Mouse (Mus musculus): ENCODE data around the gene Wdr95.

DNA sequence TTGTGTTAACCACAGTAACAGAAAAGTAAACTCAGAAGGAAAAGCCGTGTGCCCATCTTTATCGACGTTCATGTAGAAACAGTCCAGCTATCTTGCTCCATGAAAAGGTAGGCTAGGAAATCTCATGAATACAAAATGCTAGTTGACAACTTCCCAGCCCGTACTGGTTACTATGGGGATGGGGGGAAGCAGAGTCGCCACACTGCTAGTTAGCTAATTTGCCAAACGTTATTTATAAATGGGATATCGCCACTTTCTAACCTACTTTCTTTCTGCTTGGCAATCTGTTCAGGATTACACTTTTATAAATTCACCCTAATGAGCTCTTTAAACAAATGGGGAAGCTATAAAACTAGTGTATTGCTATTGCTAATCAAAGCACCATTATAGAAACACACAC lies 46.6 kb upstream of the Wdr95 start:
- TF ChIP-seq CTCF (IDR thresholded peaks at IDR 0.05) (no peak), EP300 (IDR thresholded peaks at IDR 0.05) (no peak)
